Mouse (Mus musculus): ENCODE measurements around the gene Usp6nl. TPM values are rescaled to one million over a fixed set of nuclear protein-coding genes. Genes with fewer than 3 reads are reported as not detected.

The Usp6nl gene
- polyA plus RNA-seq, 2 experiments: 2.8 to 3.3 TPM

DNA sequence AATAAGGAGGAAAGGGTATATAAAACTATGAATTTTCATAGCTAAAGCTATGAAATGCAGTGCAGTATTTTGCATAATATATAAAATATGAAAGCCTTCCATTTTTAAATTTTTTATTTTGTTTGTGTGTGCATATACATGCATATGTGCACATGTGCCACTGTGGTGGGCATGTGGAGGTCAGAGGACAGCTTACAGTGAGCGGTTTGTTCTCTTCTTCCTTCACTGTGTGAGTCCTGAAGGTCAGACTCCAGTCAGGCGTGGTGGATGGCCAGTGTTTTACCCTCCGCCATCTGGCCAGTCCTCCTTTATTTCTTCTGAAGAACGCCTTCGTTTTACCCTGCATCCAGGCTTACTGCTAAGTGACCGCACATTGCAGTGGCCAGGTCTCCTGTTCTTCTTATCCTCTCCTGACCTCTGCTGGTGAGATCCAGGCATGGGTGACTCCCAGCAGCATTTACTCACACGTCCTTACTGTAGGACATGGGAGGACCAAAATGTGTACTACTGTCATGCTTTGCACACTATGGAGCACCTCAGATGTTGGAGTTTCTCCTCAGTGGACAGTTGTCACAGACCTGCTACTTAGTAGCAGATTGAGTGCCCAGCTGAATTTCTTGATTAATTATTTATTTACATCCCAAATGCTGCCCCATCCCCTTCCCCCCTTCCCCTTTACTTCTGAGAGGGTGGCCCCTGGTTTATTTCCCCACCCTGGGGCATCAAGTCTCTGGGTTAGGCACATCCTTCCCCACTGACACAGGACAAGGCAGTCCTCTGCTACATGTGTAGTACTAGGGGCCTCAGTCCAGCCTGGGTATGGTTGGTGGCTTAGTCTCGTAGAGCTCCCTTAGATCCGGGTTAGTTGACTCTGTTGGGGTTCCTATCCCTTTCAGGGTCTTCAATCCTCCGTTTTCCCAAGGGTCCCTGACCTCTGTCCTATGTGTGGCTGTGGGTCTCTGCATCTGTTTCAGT is 82.9 kb downstream of the Usp6nl start:
- no peak overlapping the region for H3K9ac ChIP-seq (replicated peaks)
- H3K9me3 ChIP-seq (ENCODE audit: control insufficient read depth, low read length): no peaks in the 10 kb centered on the region
- H3K4me3 ChIP-seq (ENCODE audit: insufficient read depth in 1 of 2, low read depth in 2 of 2, low read length in 2 of 2): no peak overlapping the region
- ATAC-seq (ENCODE audit: insufficient read depth) (peak; percentile 62; the same call in 1 of the 2 replicates), DNase-seq (ENCODE audit: low read depth in 3 of 3, low spot score in 3 of 3) (peak; percentile 45 to 56 (median 49))
- no peak overlapping the region for H3K27ac ChIP-seq
- peaks cover 0 to 12% of the 10 kb centered on the region in 2 experiments; a peak in 3 of 4 replicates for H3K4me1 ChIP-seq (replicated peaks; ENCODE audit: control insufficient read depth in 2 of 2, insufficient read depth in 2 of 2, low read length in 1 of 2)
- H3K36me3 ChIP-seq (replicated peaks; ENCODE audit: control insufficient read depth, insufficient read depth, low read depth): no peaks in the 10 kb centered on the region
- 45% methylated on average over 10 of the region's 10 CpGs for WGBS (ENCODE audit: insufficient replicate concordance)
- no peak for TF ChIP-seq EP300 (IDR thresholded peaks at IDR 0.05; ENCODE audit: low read depth)
- peak; percentile 93 for TF ChIP-seq CTCF (IDR thresholded peaks at IDR 0.05; ENCODE audit: low read depth)
- H3K27me3 ChIP-seq (ENCODE audit: control insufficient read depth, insufficient read depth, low read length): no peaks in the 10 kb centered on the region
- H3K4me2 ChIP-seq (ENCODE audit: low read depth): no peak overlapping the region

DNA sequence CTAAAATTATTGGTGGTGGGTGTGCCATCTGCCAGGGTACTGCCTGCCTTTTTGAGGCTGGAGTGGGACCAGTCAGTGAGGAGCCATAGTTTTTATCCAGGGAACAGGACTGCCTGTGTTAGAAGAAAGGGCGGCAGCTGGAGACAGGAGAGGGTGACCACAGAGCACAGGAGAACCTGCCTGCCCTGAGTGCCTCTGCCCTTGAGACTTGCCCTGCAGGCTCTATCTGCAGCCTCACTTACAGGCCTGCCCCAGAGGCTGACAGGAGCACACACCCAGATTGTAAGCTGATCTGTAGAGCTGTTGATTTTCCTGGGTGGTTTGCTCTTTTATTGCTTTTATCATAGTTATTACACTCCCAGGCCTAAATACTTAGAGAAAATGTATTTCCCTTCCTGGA is 85.2 kb downstream of the Usp6nl start:
- DNase-seq (ENCODE audit: low read depth in 3 of 3, low spot score in 3 of 3): no peak
- H3K9ac ChIP-seq (replicated peaks): no peak overlapping the region
- H3K4me3 ChIP-seq (ENCODE audit: insufficient read depth in 1 of 2, low read depth in 2 of 2, low read length in 2 of 2): no peak overlapping the region
- ATAC-seq (ENCODE audit: insufficient read depth): no peak
- no peak overlapping the region for H3K27ac ChIP-seq
- WGBS (ENCODE audit: insufficient replicate concordance): 56% methylated on average over 1 of the region's 1 CpGs
- H3K4me2 ChIP-seq (ENCODE audit: low read depth): no peak overlapping the region
- TF ChIP-seq EP300 (IDR thresholded peaks at IDR 0.05; ENCODE audit: low read depth) (no peak), CTCF (IDR thresholded peaks at IDR 0.05; ENCODE audit: low read depth) (no peak)
- no peaks in the 10 kb centered on the region for H3K36me3 ChIP-seq (replicated peaks; ENCODE audit: control insufficient read depth, insufficient read depth, low read depth)
- H3K9me3 ChIP-seq (ENCODE audit: control insufficient read depth, low read length): no peaks in the 10 kb centered on the region
- no peaks in the 10 kb centered on the region for H3K27me3 ChIP-seq (ENCODE audit: control insufficient read depth, insufficient read depth, low read length)
- peaks cover 0 to 14% of the 10 kb centered on the region in 2 experiments; a peak in 3 of 4 replicates for H3K4me1 ChIP-seq (replicated peaks; ENCODE audit: control insufficient read depth in 2 of 2, insufficient read depth in 2 of 2, low read length in 1 of 2)

DNA sequence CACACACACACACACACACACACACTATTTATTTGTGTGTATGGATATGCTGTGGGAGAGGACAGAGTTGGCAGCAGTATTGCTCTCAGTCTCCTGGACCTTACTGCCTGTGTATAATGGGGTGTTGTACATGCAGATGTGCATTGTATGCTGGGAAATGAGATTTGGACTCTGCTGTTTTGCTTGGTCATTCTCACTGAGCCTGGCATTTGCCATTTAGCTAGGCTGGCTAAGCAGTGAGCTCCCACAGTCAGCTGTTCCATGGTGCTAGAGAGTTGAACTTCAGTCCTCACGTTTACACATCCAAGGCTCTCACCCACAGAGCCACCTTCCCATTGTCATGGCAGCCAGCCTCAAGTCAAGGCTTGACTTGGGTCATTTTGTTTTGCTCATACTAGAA is 90.2 kb downstream of the Usp6nl start:
- 77% methylated on average over 1 of the region's 1 CpGs for WGBS (ENCODE audit: insufficient replicate concordance)
- no peak for DNase-seq (ENCODE audit: low read depth in 3 of 3, low spot score in 3 of 3)

DNA sequence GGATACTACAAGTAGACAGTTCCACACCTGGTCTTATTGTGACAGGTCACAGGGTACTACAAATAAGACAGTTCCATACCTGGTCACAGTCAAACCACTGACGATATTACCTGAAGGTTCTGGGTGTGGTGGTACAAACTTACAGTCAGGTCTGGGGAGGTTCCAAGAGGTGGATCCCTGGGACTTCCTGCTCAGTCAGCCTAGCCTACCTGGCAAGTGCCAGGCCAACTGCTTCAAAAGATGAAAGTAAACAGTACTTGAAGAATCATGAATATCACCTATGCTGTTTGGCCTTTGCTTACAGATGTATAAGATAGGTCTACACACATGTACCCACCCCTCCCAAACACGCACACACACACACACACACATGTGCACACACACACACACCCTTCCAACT is 91.3 kb downstream of the Usp6nl start:
- Histone ChIP-seq H3K27me3 (ENCODE audit: control insufficient read depth, insufficient read depth, low read length) (no peaks in the 10 kb centered on the region), H3K27ac (no peak overlapping the region), H3K4me2 (ENCODE audit: low read depth) (no peak overlapping the region), H3K36me3 (replicated peaks; ENCODE audit: control insufficient read depth, insufficient read depth, low read depth) (peaks cover 6% of the 10 kb centered on the region), H3K9me3 (ENCODE audit: control insufficient read depth, low read length) (no peaks in the 10 kb centered on the region), H3K9ac (replicated peaks) (no peak overlapping the region), H3K4me3 (ENCODE audit: insufficient read depth in 1 of 2, low read depth in 2 of 2, low read length in 2 of 2) (no peak overlapping the region), H3K4me1 (replicated peaks; ENCODE audit: control insufficient read depth in 2 of 2, insufficient read depth in 2 of 2, low read length in 1 of 2) (0 out of 4 replicates have a peak, but pooled peaks cover 0 to 3% of the 10 kb centered on the region in 2 experiments)
- WGBS (ENCODE audit: insufficient replicate concordance): 83% methylated on average over 2 of the region's 2 CpGs
- DNase-seq (ENCODE audit: low read depth in 3 of 3, low spot score in 3 of 3): no peak
- no peak for ATAC-seq (ENCODE audit: insufficient read depth)
- TF ChIP-seq EP300 (IDR thresholded peaks at IDR 0.05; ENCODE audit: low read depth): no peak
- no peak for TF ChIP-seq CTCF (IDR thresholded peaks at IDR 0.05; ENCODE audit: low read depth)

More for the DNA sequence above, 90.2 kb downstream of the Usp6nl start:
- Histone ChIP-seq H3K9ac (replicated peaks) (no peak overlapping the region), H3K27me3 (ENCODE audit: control insufficient read depth, insufficient read depth, low read length) (no peaks in the 10 kb centered on the region), H3K4me3 (ENCODE audit: insufficient read depth in 1 of 2, low read depth in 2 of 2, low read length in 2 of 2) (no peak overlapping the region), H3K4me2 (ENCODE audit: low read depth) (no peak overlapping the region), H3K27ac (no peak overlapping the region), H3K9me3 (ENCODE audit: control insufficient read depth, low read length) (no peaks in the 10 kb centered on the region), H3K36me3 (replicated peaks; ENCODE audit: control insufficient read depth, insufficient read depth, low read depth) (peaks cover 6% of the 10 kb centered on the region), H3K4me1 (replicated peaks; ENCODE audit: control insufficient read depth in 2 of 2, insufficient read depth in 2 of 2, low read length in 1 of 2) (0 out of 4 replicates have a peak, but pooled peaks cover 0 to 3% of the 10 kb centered on the region in 2 experiments)
- TF ChIP-seq EP300 (IDR thresholded peaks at IDR 0.05; ENCODE audit: low read depth) (no peak), CTCF (IDR thresholded peaks at IDR 0.05; ENCODE audit: low read depth) (no peak)
- 0 out of 2 replicates have a peak, but pooled peaks have one; percentile 31 for ATAC-seq (ENCODE audit: insufficient read depth)

DNA sequence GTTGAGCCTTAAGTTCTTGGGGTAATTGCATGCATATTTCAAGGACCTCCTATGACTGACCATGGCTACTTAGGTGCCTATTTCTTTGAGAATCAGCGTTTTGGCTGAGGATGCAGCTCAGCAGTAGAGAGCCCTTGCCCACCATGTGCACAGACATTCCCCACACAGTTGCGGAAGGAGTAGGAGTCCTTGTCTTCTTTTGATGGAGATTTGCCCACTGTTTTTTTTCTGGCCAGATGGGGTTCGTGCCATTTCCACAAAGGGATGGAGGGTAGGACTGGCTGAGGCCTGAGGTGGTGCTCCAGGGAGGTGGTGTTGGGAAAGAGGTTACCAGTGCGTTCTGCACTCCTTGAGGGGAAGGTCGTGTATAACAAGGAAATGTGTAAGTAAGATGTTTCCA is 91.9 kb downstream of the Usp6nl start:
- no peak overlapping the region for H3K9ac ChIP-seq (replicated peaks)
- WGBS (ENCODE audit: insufficient replicate concordance): 78% methylated on average over 5 of the region's 5 CpGs
- no peak overlapping the region for H3K4me2 ChIP-seq (ENCODE audit: low read depth)
- H3K27me3 ChIP-seq (ENCODE audit: control insufficient read depth, insufficient read depth, low read length): no peaks in the 10 kb centered on the region
- H3K36me3 ChIP-seq (replicated peaks; ENCODE audit: control insufficient read depth, insufficient read depth, low read depth): peaks cover 6% of the 10 kb centered on the region
- no peak overlapping the region for H3K4me3 ChIP-seq (ENCODE audit: insufficient read depth in 1 of 2, low read depth in 2 of 2, low read length in 2 of 2)
- H3K4me1 ChIP-seq (replicated peaks; ENCODE audit: control insufficient read depth in 2 of 2, insufficient read depth in 2 of 2, low read length in 1 of 2): 0 out of 4 replicates have a peak, but pooled peaks cover 0 to 3% of the 10 kb centered on the region in 2 experiments
- no peak overlapping the region for H3K27ac ChIP-seq
- TF ChIP-seq CTCF (IDR thresholded peaks at IDR 0.05; ENCODE audit: low read depth): no peak
- no peak for TF ChIP-seq EP300 (IDR thresholded peaks at IDR 0.05; ENCODE audit: low read depth)
- no peak for ATAC-seq (ENCODE audit: insufficient read depth)
- no peaks in the 10 kb centered on the region for H3K9me3 ChIP-seq (ENCODE audit: control insufficient read depth, low read length)
- DNase-seq (ENCODE audit: low read depth in 3 of 3, low spot score in 3 of 3): no peak
